Mouse (Mus musculus): Measurements from ENCODE around the gene Zfp14. TPM values are rescaled to one million over a fixed set of nuclear protein-coding genes. Genes with fewer than 3 reads are reported as not detected.

Gene Zfp14
- total and polyA plus RNA-seq, 3 experiments, result 0.05 TPM; not detected in 2

GRCm38 (mm10) chr7:30007601-30008000 is 43.6 kb downstream of the Zfp14 start:
- ATAC-seq (ENCODE audit: extremely low read depth, insufficient number of reproducible peaks, low FRiP score, poor library complexity, severe bottlenecking), result no peak
- peaks cover 79% of the 10 kb centered on the region for H3K36me3 ChIP-seq (replicated peaks)

DNA sequence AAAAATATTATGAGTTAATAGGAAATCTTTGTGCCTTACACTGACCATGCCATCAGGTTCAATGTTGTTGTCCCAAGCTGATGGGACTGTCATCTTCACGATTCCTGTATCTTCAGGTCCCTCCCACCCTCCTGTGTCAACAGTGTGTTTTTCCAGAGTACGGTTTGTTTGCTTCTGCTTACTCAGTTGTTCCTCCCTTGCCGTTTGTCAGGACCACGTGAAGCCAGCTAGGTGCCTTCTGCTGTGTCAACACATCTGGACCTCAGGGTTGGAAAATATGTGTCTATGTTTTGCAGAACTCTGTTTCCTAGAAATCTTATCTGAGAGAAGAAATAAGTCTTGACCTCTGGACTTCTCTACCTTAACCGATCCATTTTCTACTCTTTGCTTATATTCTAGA is 50.6 kb downstream of the Zfp14 start:
- DNase-seq (ENCODE audit: low spot score) (no peak), ATAC-seq (ENCODE audit: extremely low read depth, insufficient number of reproducible peaks, low FRiP score, poor library complexity, severe bottlenecking) (no peak)
- Histone ChIP-seq H3K36me3 (replicated peaks) (peaks cover 67% of the 10 kb centered on the region), H3K27me3 (ENCODE audit: insufficient read depth, low read length) (no peaks in the 10 kb centered on the region), H3K4me3 (ENCODE audit: low read depth, low read length) (no peak overlapping the region), H3K4me1 (ENCODE audit: insufficient read depth, low read depth, low read length) (no peaks in the 10 kb centered on the region), H3K9me3 (replicated peaks) (no peaks in the 10 kb centered on the region)
- TF ChIP-seq POLR2AphosphoS5 (IDR thresholded peaks at IDR 0.05; ENCODE audit: insufficient replicate concordance, low read depth, low read length) (no peak), GATA2 (IDR thresholded peaks at IDR 0.05; ENCODE audit: borderline replicate concordance, low read depth, low read length) (no peak), GATA1 (IDR thresholded peaks at IDR 0.05; ENCODE audit: borderline replicate concordance, low read length) (no peak), CTCF (IDR thresholded peaks at IDR 0.05; ENCODE audit: low read depth, low read length) (no peak), TAL1 (conservative IDR thresholded peaks at IDR 0.05; ENCODE audit: low read depth, low read length) (no peak)

More at GRCm38 (mm10) chr7:30007601-30008000, 43.6 kb downstream of the Zfp14 start:
- Histone ChIP-seq H3K9me3 (replicated peaks) (no peaks in the 10 kb centered on the region), H3K4me1 (ENCODE audit: insufficient read depth, low read depth, low read length) (no peaks in the 10 kb centered on the region; the same call in 1 of the 2 replicates), H3K4me3 (ENCODE audit: low read depth, low read length) (no peak overlapping the region), H3K27me3 (ENCODE audit: insufficient read depth, low read length) (no peaks in the 10 kb centered on the region)
- TF ChIP-seq GATA1 (IDR thresholded peaks at IDR 0.05; ENCODE audit: borderline replicate concordance, low read length) (no peak), POLR2AphosphoS5 (IDR thresholded peaks at IDR 0.05; ENCODE audit: insufficient replicate concordance, low read depth, low read length) (no peak), GATA2 (IDR thresholded peaks at IDR 0.05; ENCODE audit: borderline replicate concordance, low read depth, low read length) (no peak), CTCF (IDR thresholded peaks at IDR 0.05; ENCODE audit: low read depth, low read length) (no peak), TAL1 (conservative IDR thresholded peaks at IDR 0.05; ENCODE audit: low read depth, low read length) (no peak)
- no peak for DNase-seq (ENCODE audit: low spot score)

DNA sequence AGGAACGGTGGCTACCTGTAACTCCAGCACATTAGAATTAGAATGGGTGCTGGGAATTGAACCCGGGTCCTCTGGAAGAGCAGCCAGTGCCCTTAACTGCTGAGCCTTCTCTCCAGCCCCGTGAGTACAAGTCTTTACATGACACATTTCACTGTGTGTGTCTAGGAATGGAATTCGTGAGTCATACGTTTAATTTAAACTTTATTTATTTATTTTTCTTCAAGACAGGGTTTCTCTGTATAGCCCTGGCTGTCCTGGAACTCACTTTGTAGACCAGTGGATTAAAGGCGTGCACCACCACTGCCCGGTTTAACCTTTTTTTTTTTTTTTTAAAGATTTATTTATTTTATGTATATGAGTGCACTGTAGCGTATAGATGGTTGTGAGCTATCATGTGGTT is 56.0 kb downstream of the Zfp14 start:
- H3K9me3 ChIP-seq (replicated peaks), result 0 out of 2 replicates have a peak, but pooled peaks cover 2% of the 10 kb centered on the region
- no peak overlapping the region for H3K4me3 ChIP-seq (ENCODE audit: low read depth, low read length)
- no peak for TF ChIP-seq POLR2AphosphoS5 (IDR thresholded peaks at IDR 0.05; ENCODE audit: insufficient replicate concordance, low read depth, low read length)
- no peak for TF ChIP-seq CTCF (IDR thresholded peaks at IDR 0.05; ENCODE audit: low read depth, low read length)
- TF ChIP-seq GATA1 (IDR thresholded peaks at IDR 0.05; ENCODE audit: borderline replicate concordance, low read length), result no peak
- TF ChIP-seq TAL1 (conservative IDR thresholded peaks at IDR 0.05; ENCODE audit: low read depth, low read length), result no peak
- no peak for TF ChIP-seq GATA2 (IDR thresholded peaks at IDR 0.05; ENCODE audit: borderline replicate concordance, low read depth, low read length)
- H3K4me1 ChIP-seq (ENCODE audit: insufficient read depth, low read depth, low read length), result no peaks in the 10 kb centered on the region
- peaks cover 83% of the 10 kb centered on the region for H3K36me3 ChIP-seq (replicated peaks)
- no peak for DNase-seq (ENCODE audit: low spot score)
- H3K27me3 ChIP-seq (ENCODE audit: insufficient read depth, low read length), result no peaks in the 10 kb centered on the region
- no peak for ATAC-seq (ENCODE audit: extremely low read depth, insufficient number of reproducible peaks, low FRiP score, poor library complexity, severe bottlenecking)

- TF ChIP-seq POLR2AphosphoS5 (IDR thresholded peaks at IDR 0.05; ENCODE audit: insufficient replicate concordance, low read depth, low read length) (no peak), TAL1 (conservative IDR thresholded peaks at IDR 0.05; ENCODE audit: low read depth, low read length) (no peak), GATA2 (IDR thresholded peaks at IDR 0.05; ENCODE audit: borderline replicate concordance, low read depth, low read length) (no peak), CTCF (IDR thresholded peaks at IDR 0.05; ENCODE audit: low read depth, low read length) (no peak), GATA1 (IDR thresholded peaks at IDR 0.05; ENCODE audit: borderline replicate concordance, low read length) (no peak)
- no peaks in the 10 kb centered on the region for H3K27me3 ChIP-seq (ENCODE audit: insufficient read depth, low read length)
- ATAC-seq (ENCODE audit: extremely low read depth, insufficient number of reproducible peaks, low FRiP score, poor library complexity, severe bottlenecking) (no peak), DNase-seq (ENCODE audit: low spot score) (no peak)
- no peaks in the 10 kb centered on the region for H3K4me1 ChIP-seq (ENCODE audit: insufficient read depth, low read depth, low read length)
- H3K4me3 ChIP-seq (ENCODE audit: low read depth, low read length), result no peak overlapping the region
- 0 out of 2 replicates have a peak, but pooled peaks cover 2% of the 10 kb centered on the region for H3K9me3 ChIP-seq (replicated peaks)
- H3K36me3 ChIP-seq (replicated peaks), result peaks cover 83% of the 10 kb centered on the region
Observed at GRCm38 (mm10) chr7:29993340-29993739, 57.8 kb downstream of the Zfp14 start.

- ATAC-seq (ENCODE audit: extremely low read depth, insufficient number of reproducible peaks, low FRiP score, poor library complexity, severe bottlenecking), result no peak
- H3K4me1 ChIP-seq (ENCODE audit: insufficient read depth, low read depth, low read length), result no peaks in the 10 kb centered on the region
- 0 out of 2 replicates have a peak, but pooled peaks cover 2% of the 10 kb centered on the region for H3K9me3 ChIP-seq (replicated peaks)
- no peak overlapping the region for H3K4me3 ChIP-seq (ENCODE audit: low read depth, low read length)
- peaks cover 83% of the 10 kb centered on the region for H3K36me3 ChIP-seq (replicated peaks)
- no peaks in the 10 kb centered on the region for H3K27me3 ChIP-seq (ENCODE audit: insufficient read depth, low read length)
- TF ChIP-seq POLR2AphosphoS5 (IDR thresholded peaks at IDR 0.05; ENCODE audit: insufficient replicate concordance, low read depth, low read length) (no peak), CTCF (IDR thresholded peaks at IDR 0.05; ENCODE audit: low read depth, low read length) (no peak), GATA2 (IDR thresholded peaks at IDR 0.05; ENCODE audit: borderline replicate concordance, low read depth, low read length) (no peak), TAL1 (conservative IDR thresholded peaks at IDR 0.05; ENCODE audit: low read depth, low read length) (no peak), GATA1 (IDR thresholded peaks at IDR 0.05; ENCODE audit: borderline replicate concordance, low read length) (no peak)
- DNase-seq (ENCODE audit: low spot score), result no peak
Observed at GRCm38 (mm10) chr7:29992698-29993097, 58.5 kb downstream of the Zfp14 start.

DNA sequence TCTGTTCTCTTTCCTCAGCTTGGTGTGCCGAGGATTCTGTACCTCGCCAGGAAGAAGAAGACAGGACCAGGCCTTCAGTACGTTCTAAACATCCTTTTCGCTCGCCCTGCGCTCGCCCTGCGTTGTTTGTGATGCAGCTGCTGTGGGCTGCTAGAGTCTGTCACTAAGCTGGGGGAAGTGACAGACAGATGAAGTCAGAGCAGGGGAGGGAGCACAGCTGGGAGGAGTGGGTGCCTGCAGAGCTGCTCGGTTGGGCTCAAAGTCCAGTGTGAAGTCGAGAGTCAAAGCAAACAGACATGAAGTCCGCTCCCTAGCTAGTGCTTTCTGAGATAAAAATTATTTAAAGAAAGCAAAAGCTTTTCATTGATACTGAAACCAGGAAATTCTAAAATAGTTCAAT is 62.1 kb downstream of the Zfp14 start:
- DNase-seq (ENCODE audit: low spot score) (no peak), ATAC-seq (ENCODE audit: extremely low read depth, insufficient number of reproducible peaks, low FRiP score, poor library complexity, severe bottlenecking) (no peak)
- peaks cover 73% of the 10 kb centered on the region for H3K36me3 ChIP-seq (replicated peaks)
- H3K27me3 ChIP-seq (ENCODE audit: insufficient read depth, low read length), result no peaks in the 10 kb centered on the region
- no peak for TF ChIP-seq POLR2AphosphoS5 (IDR thresholded peaks at IDR 0.05; ENCODE audit: insufficient replicate concordance, low read depth, low read length)
- TF ChIP-seq TAL1 (conservative IDR thresholded peaks at IDR 0.05; ENCODE audit: low read depth, low read length), result no peak
- no peak for TF ChIP-seq GATA2 (IDR thresholded peaks at IDR 0.05; ENCODE audit: borderline replicate concordance, low read depth, low read length)
- no peak for TF ChIP-seq CTCF (IDR thresholded peaks at IDR 0.05; ENCODE audit: low read depth, low read length)
- no peak for TF ChIP-seq GATA1 (IDR thresholded peaks at IDR 0.05; ENCODE audit: borderline replicate concordance, low read length)
- peaks cover 10% of the 10 kb centered on the region for H3K4me1 ChIP-seq (ENCODE audit: insufficient read depth, low read depth, low read length)
- H3K9me3 ChIP-seq (replicated peaks), result 0 out of 2 replicates have a peak, but pooled peaks cover 2% of the 10 kb centered on the region
- H3K4me3 ChIP-seq (ENCODE audit: low read depth, low read length), result no peak overlapping the region

Measured in G1E (cell line).